Mouse (Mus musculus): Measurements from ENCODE around the gene Fhod1.

DNA sequence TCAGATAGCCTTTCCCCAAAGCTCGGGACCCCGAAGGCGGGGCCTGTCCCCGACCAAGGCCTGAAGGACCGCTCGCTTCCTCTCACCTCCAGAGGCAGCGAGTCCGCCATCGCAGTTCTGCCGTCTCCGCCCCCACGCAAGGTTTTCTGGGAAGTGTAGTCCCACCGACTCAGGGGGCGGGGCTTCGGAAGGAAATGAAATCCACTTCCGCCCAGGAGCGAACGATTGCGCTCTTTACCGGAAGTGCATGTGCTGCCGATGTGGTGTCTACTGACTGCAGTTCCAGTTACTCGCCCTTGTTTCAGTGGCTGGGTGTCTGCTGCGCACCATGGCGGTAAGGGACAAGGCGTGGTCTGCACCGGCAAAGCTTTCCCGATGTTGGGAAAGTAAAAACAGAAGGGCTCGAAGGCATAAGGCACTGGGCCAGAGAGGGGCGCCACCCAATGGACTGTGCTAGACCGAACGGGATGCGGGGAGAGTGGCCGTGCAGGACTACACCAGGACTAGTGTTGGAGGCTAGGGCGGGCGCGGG is 21.5 kb downstream of the Fhod1 start, which contains the start of the genes Lrrc29 and Tmem208:
- no peak for TF ChIP-seq EP300 (IDR thresholded peaks at IDR 0.05; ENCODE audit: low read length)
- no peak for TF ChIP-seq E2F4 (IDR thresholded peaks at IDR 0.05; ENCODE audit: insufficient replicate concordance, low read depth, low read length)

Measured in CH12.LX (cell line).